Mouse (Mus musculus): ENCODE results near the gene Gtf2b.

Gene Gtf2b

DNA sequence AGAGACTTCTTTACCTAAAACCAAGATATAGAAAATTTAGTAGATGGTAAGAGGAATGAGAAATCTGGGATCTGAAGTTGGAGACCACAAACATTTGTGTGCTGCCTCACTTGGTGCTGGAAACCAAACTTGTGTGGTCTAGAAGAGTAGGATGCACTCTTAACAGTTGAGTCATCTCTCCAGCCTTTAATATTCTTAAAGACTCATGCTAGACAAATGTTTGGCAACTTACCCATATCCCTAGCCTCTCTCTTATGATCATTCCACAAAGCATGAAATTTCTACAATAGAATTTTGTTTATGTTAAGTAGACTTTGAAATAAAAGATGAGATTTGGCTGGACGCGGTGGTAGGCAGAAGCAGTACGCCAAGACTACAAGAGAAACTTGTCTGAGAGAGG is 52.7 kb downstream of the Gtf2b start:
- no peak for DNase-seq

- no peak for DNase-seq
Measured at GRCm38 (mm10) chr3:142823606-142824005, 58.8 kb downstream of the Gtf2b start.

DNA sequence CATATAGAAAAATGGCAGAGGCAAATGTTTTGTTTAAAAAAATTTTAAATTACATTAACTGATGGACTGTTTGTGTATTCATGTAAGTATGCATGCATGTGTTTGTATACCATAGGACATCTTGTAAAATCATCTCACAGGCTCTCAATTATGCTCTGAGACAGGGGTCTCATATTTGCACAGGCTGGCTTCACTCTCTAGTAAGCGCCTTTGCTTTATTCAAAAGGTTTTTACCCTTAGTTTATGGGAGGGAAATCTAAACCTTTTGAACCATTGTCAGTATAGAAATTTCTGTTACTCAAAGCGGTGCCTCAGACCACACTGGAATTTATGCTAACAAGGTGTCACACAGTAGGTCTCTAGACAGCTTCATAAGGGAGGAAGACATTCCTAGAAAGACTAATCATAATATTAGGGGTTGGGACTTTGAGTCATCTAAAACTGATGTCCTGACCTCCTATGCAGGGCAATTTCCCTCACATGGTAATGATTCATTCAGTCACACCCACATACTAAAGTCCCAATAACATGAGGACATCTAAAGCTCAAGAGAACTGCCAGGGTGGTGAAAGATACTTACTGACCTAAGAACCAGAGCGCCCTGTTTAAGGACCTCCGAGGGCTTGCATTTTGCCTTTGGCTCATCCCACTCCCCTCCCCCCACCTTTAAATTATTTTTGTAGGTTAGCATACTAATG is 61.8 kb downstream of the Gtf2b start:
- DNase-seq = no peak

GRCm38 (mm10) chr3:142832910-142833309 is 68.1 kb downstream of the Gtf2b start:
- no peak for DNase-seq

Data from liver (tissue).